Comparison of ENCODE assay signal across 24 mouse cellular contexts in genomic region chr16:69880712-69881111, GRCm38 (mm10). TPM values are rescaled to one million over a fixed set of nuclear protein-coding genes. Genes with fewer than 3 reads are reported as not detected.
A peak's percentile ranks its signal among the peaks of the same experiment; 100 is the strongest.
DNase-seq lines count a peak whose midpoint lies in the region; ATAC-seq lines count a peak whose summit lies in the region.
"Had no signal": no experiment of that assay in that cellular context is flagged by ENCODE, and none has a peak within 500 bp of the region (broad histone marks: within the 10 kb centered on the region; RNA-seq: fewer than 3 reads in every experiment).

No protein-coding gene starts in this region.

- no peak overlapping the region for H3K9ac ChIP-seq in embryonic facial prominence, embryonic 14.5 days (ENCODE audit: low read depth, low read length)
- H3K9ac ChIP-seq in hindbrain, embryonic 14.5 days: no peak overlapping the region
- H3K9ac ChIP-seq in hindbrain, embryonic 11.5 days (ENCODE audit: low read depth, low read length): no peak overlapping the region
- H3K9ac ChIP-seq in neural tube, embryonic 13.5 days: no peak overlapping the region
- H3K9ac ChIP-seq: embryonic facial prominence, embryonic 13.5 days; forebrain, embryonic 13.5 days had no signal

- no peak overlapping the region for H3K27ac ChIP-seq in embryonic facial prominence, embryonic 14.5 days (replicated peaks; ENCODE audit: low read depth, low read length)
- H3K27ac ChIP-seq in embryonic facial prominence, embryonic 10.5 days (replicated peaks): no peak overlapping the region
- no peak overlapping the region for H3K27ac ChIP-seq in hindbrain, embryonic 14.5 days
- no peak overlapping the region for H3K27ac ChIP-seq in hindbrain, embryonic 11.5 days (ENCODE audit: low read depth, low read length)
- no peak overlapping the region for H3K27ac ChIP-seq in neural tube, embryonic 13.5 days (replicated peaks)
- H3K27ac ChIP-seq: embryonic facial prominence, embryonic 13.5 days; forebrain, embryonic 13.5 days; heart, embryonic 10.5 days had no signal

- peak; percentile 6 for DNase-seq in embryonic facial prominence, embryonic 14.5 days (ENCODE audit: low spot score)
- no peak for DNase-seq in embryonic facial prominence, embryonic 10.5 days (ENCODE audit: low spot score)
- peak; percentile 57 for DNase-seq in hindbrain, embryonic 14.5 days (ENCODE audit: low spot score)
- no peak for DNase-seq in hindbrain, embryonic 11.5 days (ENCODE audit: low spot score)
- DNase-seq in neural tube, embryonic 10.5 days (ENCODE audit: extremely low spot score, low spot score): no peak
- no peak for DNase-seq in embryo, embryonic 10.5 days (ENCODE audit: low spot score)
- DNase-seq: adrenal gland, adult 8-10 months; adrenal gland, postnatal 36 days; B cell, adult 2 months; cerebellum, adult 11 months; cerebellum, adult 8-10 months; cerebellum, postnatal 14 days; gastrocnemius, postnatal 36 days; heart, adult 11 months; heart, postnatal 10 days; heart, postnatal 4 days had no signal

- no peaks in the 10 kb centered on the region for H3K4me1 ChIP-seq in embryonic facial prominence, embryonic 14.5 days (ENCODE audit: control insufficient read depth, insufficient read depth, low read length)
- no peaks in the 10 kb centered on the region for H3K4me1 ChIP-seq in embryonic facial prominence, embryonic 10.5 days
- H3K4me1 ChIP-seq in hindbrain, embryonic 14.5 days (replicated peaks; ENCODE audit: control insufficient read depth, insufficient read depth, low read length): no peaks in the 10 kb centered on the region
- no peaks in the 10 kb centered on the region for H3K4me1 ChIP-seq in hindbrain, embryonic 11.5 days (replicated peaks; ENCODE audit: control insufficient read depth, insufficient read depth, low read length)
- H3K4me1 ChIP-seq in neural tube, embryonic 13.5 days (replicated peaks): no peaks in the 10 kb centered on the region
- H3K4me1 ChIP-seq: embryonic facial prominence, embryonic 13.5 days; forebrain, embryonic 13.5 days; heart, embryonic 10.5 days had no signal

- H3K4me3 ChIP-seq in embryonic facial prominence, embryonic 14.5 days (ENCODE audit: low read depth, low read length): no peak overlapping the region
- no peak overlapping the region for H3K4me3 ChIP-seq in embryonic facial prominence, embryonic 10.5 days
- H3K4me3 ChIP-seq in hindbrain, embryonic 14.5 days (replicated peaks; ENCODE audit: low read length): no peak overlapping the region
- no peak overlapping the region for H3K4me3 ChIP-seq in hindbrain, embryonic 11.5 days (ENCODE audit: low read depth, low read length)
- H3K4me3 ChIP-seq in neural tube, embryonic 13.5 days: no peak overlapping the region
- H3K4me3 ChIP-seq: embryonic facial prominence, embryonic 13.5 days; forebrain, embryonic 13.5 days; heart, embryonic 10.5 days had no signal

- no peaks in the 10 kb centered on the region for H3K27me3 ChIP-seq in embryonic facial prominence, embryonic 14.5 days (replicated peaks; ENCODE audit: control insufficient read depth, insufficient read depth, low read length)
- no peaks in the 10 kb centered on the region for H3K27me3 ChIP-seq in embryonic facial prominence, embryonic 10.5 days (replicated peaks; ENCODE audit: low read depth, poor library complexity, severe bottlenecking)
- no peaks in the 10 kb centered on the region for H3K27me3 ChIP-seq in hindbrain, embryonic 14.5 days (ENCODE audit: control insufficient read depth, insufficient read depth, low read length)
- no peaks in the 10 kb centered on the region for H3K27me3 ChIP-seq in hindbrain, embryonic 11.5 days (ENCODE audit: control insufficient read depth, insufficient read depth, low read length)
- no peaks in the 10 kb centered on the region for H3K27me3 ChIP-seq in neural tube, embryonic 13.5 days
- H3K27me3 ChIP-seq: embryonic facial prominence, embryonic 13.5 days; forebrain, embryonic 13.5 days had no signal

- H3K9me3 ChIP-seq in embryonic facial prominence, embryonic 14.5 days (ENCODE audit: control insufficient read depth, low read length): no peaks in the 10 kb centered on the region
- no peaks in the 10 kb centered on the region for H3K9me3 ChIP-seq in embryonic facial prominence, embryonic 10.5 days
- H3K9me3 ChIP-seq in hindbrain, embryonic 14.5 days (ENCODE audit: control insufficient read depth, low read length): no peaks in the 10 kb centered on the region
- H3K9me3 ChIP-seq in hindbrain, embryonic 11.5 days (ENCODE audit: control insufficient read depth, low read length): no peaks in the 10 kb centered on the region
- no peaks in the 10 kb centered on the region for H3K9me3 ChIP-seq in neural tube, embryonic 13.5 days
- H3K9me3 ChIP-seq: embryonic facial prominence, embryonic 13.5 days; forebrain, embryonic 13.5 days; heart, embryonic 10.5 days had no signal

- ATAC-seq in embryonic facial prominence, embryonic 14.5 days (ENCODE audit: low read depth): no peak
- ATAC-seq in hindbrain, embryonic 14.5 days (ENCODE audit: low FRiP score): no peak; the same call in 1 of the 2 replicates
- no peak for ATAC-seq in hindbrain, embryonic 11.5 days (ENCODE audit: low FRiP score)
- peak; percentile 74 for ATAC-seq in neural tube, embryonic 13.5 days (ENCODE audit: low read depth)
- ATAC-seq: CD4-positive, CD25-positive, alpha-beta regulatory T cell, adult 4 months; forebrain, embryonic 13.5 days; intestine, embryonic 16.5 days had no signal

- H3K4me2 ChIP-seq in embryonic facial prominence, embryonic 14.5 days (ENCODE audit: low read depth, low read length): no peak overlapping the region
- H3K4me2 ChIP-seq in hindbrain, embryonic 14.5 days (replicated peaks): no peak overlapping the region
- no peak overlapping the region for H3K4me2 ChIP-seq in hindbrain, embryonic 11.5 days (replicated peaks; ENCODE audit: low read depth, low read length)
- H3K4me2 ChIP-seq in neural tube, embryonic 13.5 days: no peak overlapping the region
- H3K4me2 ChIP-seq: embryonic facial prominence, embryonic 13.5 days; forebrain, embryonic 13.5 days had no signal

- H3K36me3 ChIP-seq in embryonic facial prominence, embryonic 14.5 days (ENCODE audit: control insufficient read depth, insufficient read depth, low read length): no peaks in the 10 kb centered on the region
- H3K36me3 ChIP-seq in embryonic facial prominence, embryonic 10.5 days (replicated peaks): no peaks in the 10 kb centered on the region
- no peaks in the 10 kb centered on the region for H3K36me3 ChIP-seq in hindbrain, embryonic 14.5 days (replicated peaks; ENCODE audit: control insufficient read depth, insufficient read depth)
- H3K36me3 ChIP-seq in hindbrain, embryonic 11.5 days (ENCODE audit: control insufficient read depth, insufficient read depth, low read length): no peaks in the 10 kb centered on the region
- no peaks in the 10 kb centered on the region for H3K36me3 ChIP-seq in neural tube, embryonic 13.5 days
- H3K36me3 ChIP-seq: embryonic facial prominence, embryonic 13.5 days; G1E; heart, embryonic 10.5 days had no signal

RNA-seq across cellular contexts. Expression of gene Speer2, which starts 17.2 kb away (rescaled TPM):
- polyA plus RNA-seq in embryonic facial prominence, embryonic 14.5 days (2014; fragmentation: Nextera tagmentation; extraction: Ambion mirVana): not detected in 2 replicates
- polyA plus RNA-seq in embryonic facial prominence, embryonic 10.5 days (2016; fragmentation: Nextera tagmentation; extraction: Ambion mirVana): not detected in 2 replicates
- polyA plus RNA-seq in hindbrain, embryonic 14.5 days (2014; fragmentation: Nextera tagmentation; extraction: Ambion mirVana): not detected in 2 replicates
- not detected in 2 replicates for polyA plus RNA-seq in hindbrain, embryonic 11.5 days (2014; fragmentation: Nextera tagmentation; extraction: Ambion mirVana)
- polyA plus RNA-seq in neural tube, embryonic 13.5 days (2015; fragmentation: Nextera tagmentation; extraction: Ambion mirVana): not detected in 2 replicates
- polyA plus RNA-seq: CD4-positive, CD25-positive, alpha-beta regulatory T cell, adult 4 months; embryonic facial prominence, embryonic 13.5 days; forebrain, embryonic 13.5 days; G1E; heart, embryonic 10.5 days; heart, embryonic 14.5 days; intestine, embryonic 16.5 days had no signal

Comparison
In these comparisons a context has a peak if more than half of its experiments do, and no peak if none do; other contexts are left out.
1. DNase-seq: peak in embryonic facial prominence, embryonic 14.5 days (single experiment) and hindbrain, embryonic 14.5 days (single experiment); none in embryonic facial prominence, embryonic 10.5 days (single experiment), hindbrain, embryonic 11.5 days (single experiment), neural tube, embryonic 10.5 days (single experiment) and embryo, embryonic 10.5 days (single experiment).